Mouse (Mus musculus): ENCODE measurements at regions not wholly inside any gene's neighbourhood (a gene's known extent, or its start where the extent isn't known, plus 50 kb on each side); places are given as distances from the start of the nearest gene placed in this dataset.

- Histone ChIP-seq H3K27ac (no peak overlapping the region), H3K9ac (ENCODE audit: low read depth, low read length) (no peak overlapping the region), H3K4me3 (no peak overlapping the region), H3K27me3 (ENCODE audit: control insufficient read depth, insufficient read depth, low read length) (no peaks in the 10 kb centered on the region; the same call in 1 of the 2 replicates), H3K36me3 (ENCODE audit: control insufficient read depth, insufficient read depth, low read length) (peaks cover 3% of the 10 kb centered on the region), H3K4me1 (ENCODE audit: control insufficient read depth, insufficient read depth, low read length) (peaks cover 7% of the 10 kb centered on the region), H3K79me2 (replicated peaks; ENCODE audit: control insufficient read depth, insufficient read depth, low read length) (no peaks in the 10 kb centered on the region)
- no peak for DNase-seq
- WGBS: 43% methylated on average over 3 of the region's 3 CpGs
- intact Hi-C loops (cut with DNase I): loop anchor here (2.0 to 5.0 kb wide), 3 partner anchors 62 to 254 kb away; no protein-coding TSS in a partner anchor
- TF ChIP-seq EP300 (IDR thresholded peaks at IDR 0.05; ENCODE audit: insufficient read depth, low read depth, low read length) (no peak), CTCF (IDR thresholded peaks at IDR 0.05) (no peak), POLR2A (IDR thresholded peaks at IDR 0.05; ENCODE audit: insufficient read depth, low read depth, low read length) (no peak)
Measured at GRCm38 (mm10) chr1:193448793-193449393, 78.8 kb upstream of the Camk1g start.

- no peak for DNase-seq
- Histone ChIP-seq H3K4me3 (no peak overlapping the region), H3K9ac (ENCODE audit: low read depth, low read length) (no peak overlapping the region), H3K27me3 (ENCODE audit: control insufficient read depth, insufficient read depth, low read length) (no peaks in the 10 kb centered on the region; the same call in 1 of the 2 replicates), H3K36me3 (ENCODE audit: control insufficient read depth, insufficient read depth, low read length) (peaks cover 3% of the 10 kb centered on the region), H3K27ac (no peak overlapping the region), H3K4me1 (ENCODE audit: control insufficient read depth, insufficient read depth, low read length) (peaks cover 7% of the 10 kb centered on the region), H3K79me2 (replicated peaks; ENCODE audit: control insufficient read depth, insufficient read depth, low read length) (no peaks in the 10 kb centered on the region)
- WGBS: 95% methylated on average over 5 of the region's 5 CpGs
- TF ChIP-seq EP300 (IDR thresholded peaks at IDR 0.05; ENCODE audit: insufficient read depth, low read depth, low read length) (no peak), POLR2A (IDR thresholded peaks at IDR 0.05; ENCODE audit: insufficient read depth, low read depth, low read length) (no peak), CTCF (IDR thresholded peaks at IDR 0.05) (no peak)
- intact Hi-C loops (cut with DNase I): loop anchor here (2.0 to 5.0 kb wide), 3 partner anchors 60 to 255 kb away; no protein-coding TSS in a partner anchor
Measured at GRCm38 (mm10) chr1:193447647-193448046, 77.5 kb upstream of the Camk1g start.

- Histone ChIP-seq H3K79me2 (replicated peaks; ENCODE audit: control insufficient read depth, insufficient read depth, low read length) (no peaks in the 10 kb centered on the region), H3K9ac (ENCODE audit: low read depth, low read length) (no peak overlapping the region), H3K4me3 (no peak overlapping the region), H3K27ac (no peak overlapping the region), H3K4me1 (ENCODE audit: control insufficient read depth, insufficient read depth, low read length) (no peaks in the 10 kb centered on the region), H3K36me3 (ENCODE audit: control insufficient read depth, insufficient read depth, low read length) (no peaks in the 10 kb centered on the region), H3K27me3 (ENCODE audit: control insufficient read depth, insufficient read depth, low read length) (no peaks in the 10 kb centered on the region; the same call in 1 of the 2 replicates)
- intact Hi-C loops (cut with DNase I): no loop called here
- no peak for TF ChIP-seq CTCF (IDR thresholded peaks at IDR 0.05)
- WGBS: 88% methylated on average over 1 of the region's 1 CpGs
- no peak for DNase-seq
Measured at GRCm38 (mm10) chr1:193443964-193444676, 74.0 kb upstream of the Camk1g start.

GRCm38 (mm10) chr1:193440512-193440911 lies 70.4 kb upstream of the Camk1g start:
- 0% methylated on average over 1 of the region's 1 CpGs for WGBS
- TF ChIP-seq EP300 (IDR thresholded peaks at IDR 0.05; ENCODE audit: insufficient read depth, low read depth, low read length): no peak
- peak; percentile 46 for TF ChIP-seq CTCF (IDR thresholded peaks at IDR 0.05)
- no peak for DNase-seq
- Histone ChIP-seq H3K79me2 (replicated peaks; ENCODE audit: control insufficient read depth, insufficient read depth, low read length) (no peaks in the 10 kb centered on the region), H3K27me3 (ENCODE audit: control insufficient read depth, insufficient read depth, low read length) (no peaks in the 10 kb centered on the region), H3K27ac (no peak overlapping the region), H3K4me3 (no peak overlapping the region), H3K36me3 (ENCODE audit: control insufficient read depth, insufficient read depth, low read length) (no peaks in the 10 kb centered on the region), H3K9ac (ENCODE audit: low read depth, low read length) (no peak overlapping the region), H3K4me1 (ENCODE audit: control insufficient read depth, insufficient read depth, low read length) (no peaks in the 10 kb centered on the region)
- intact Hi-C loops (cut with DNase I): no loop called here

GRCm38 (mm10) chr1:193434281-193434680 lies 64.2 kb upstream of the Camk1g start:
- DNase-seq: no peak

GRCm38 (mm10) chr1:193433493-193434021 lies 63.5 kb upstream of the Camk1g start:
- Histone ChIP-seq H3K79me2 (replicated peaks; ENCODE audit: control insufficient read depth, insufficient read depth, low read length) (no peaks in the 10 kb centered on the region), H3K27ac (no peak overlapping the region), H3K9ac (ENCODE audit: low read depth, low read length) (no peak overlapping the region), H3K4me3 (no peak overlapping the region), H3K27me3 (ENCODE audit: control insufficient read depth, insufficient read depth, low read length) (no peaks in the 10 kb centered on the region), H3K4me1 (ENCODE audit: control insufficient read depth, insufficient read depth, low read length) (no peaks in the 10 kb centered on the region), H3K36me3 (ENCODE audit: control insufficient read depth, insufficient read depth, low read length) (no peaks in the 10 kb centered on the region)
- no peak for DNase-seq
- TF ChIP-seq POLR2A (IDR thresholded peaks at IDR 0.05; ENCODE audit: insufficient read depth, low read depth, low read length) (no peak), EP300 (IDR thresholded peaks at IDR 0.05; ENCODE audit: insufficient read depth, low read depth, low read length) (no peak), CTCF (IDR thresholded peaks at IDR 0.05) (no peak)
- WGBS: 51% methylated on average over 7 of the region's 7 CpGs
- intact Hi-C loops (cut with DNase I): no loop called here

More at GRCm38 (mm10) chr1:193434281-193434680, 64.2 kb upstream of the Camk1g start:
- H3K36me3 ChIP-seq (ENCODE audit: control insufficient read depth, insufficient read depth, low read length): no peaks in the 10 kb centered on the region
- WGBS: 88% methylated on average over 4 of the region's 4 CpGs
- intact Hi-C loops (cut with DNase I): no loop called here
- H3K4me1 ChIP-seq (ENCODE audit: control insufficient read depth, insufficient read depth, low read length): no peaks in the 10 kb centered on the region
- H3K79me2 ChIP-seq (replicated peaks; ENCODE audit: control insufficient read depth, insufficient read depth, low read length): no peaks in the 10 kb centered on the region
- no peak overlapping the region for H3K27ac ChIP-seq
- H3K27me3 ChIP-seq (ENCODE audit: control insufficient read depth, insufficient read depth, low read length): no peaks in the 10 kb centered on the region
- H3K9ac ChIP-seq (ENCODE audit: low read depth, low read length): no peak overlapping the region
- TF ChIP-seq CTCF (IDR thresholded peaks at IDR 0.05) (no peak), POLR2A (IDR thresholded peaks at IDR 0.05; ENCODE audit: insufficient read depth, low read depth, low read length) (no peak), EP300 (IDR thresholded peaks at IDR 0.05; ENCODE audit: insufficient read depth, low read depth, low read length) (no peak)
- H3K4me3 ChIP-seq: no peak overlapping the region
